Mouse (Mus musculus): ENCODE results near the gene Slc25a41.

DNA sequence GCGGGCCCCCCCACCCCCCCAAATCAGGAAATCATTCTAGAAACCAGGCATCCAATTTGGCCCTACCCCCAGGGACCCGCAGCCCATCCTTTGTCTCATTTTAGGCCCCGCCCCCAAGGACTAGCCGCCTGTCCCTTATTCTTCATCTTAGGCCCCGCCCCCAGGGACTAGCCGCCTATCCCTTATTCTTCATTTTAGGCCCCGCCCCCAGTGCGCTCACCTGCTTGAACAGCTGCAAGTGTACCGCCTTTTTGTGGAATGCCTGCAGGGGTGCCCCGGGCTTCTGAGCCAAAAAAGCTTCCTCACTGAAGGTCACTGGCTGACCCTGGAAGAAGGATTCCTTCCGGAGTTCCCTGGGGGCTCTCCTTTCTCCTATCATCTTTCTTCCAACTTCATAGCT, 29.2 kb upstream of the Slc25a41 start:
- no peak for TF ChIP-seq CTCF (conservative IDR thresholded peaks at IDR 0.05; ENCODE audit: low read length)
- no peak for TF ChIP-seq POU5F1 (IDR thresholded peaks at IDR 0.05; ENCODE audit: borderline replicate concordance, low read length)
